Mouse (Mus musculus): ENCODE measurements around the gene Top3b. TPM values are rescaled to one million over a fixed set of nuclear protein-coding genes. Genes with fewer than 3 reads are reported as not detected.
"Not testable (repeated sequence)": the region's sequence is repeated elsewhere in the genome, so short reads cannot be mapped to it uniquely, and the experiment has no call there.

Top3b gene
- total RNA-seq (2015; ENCODE audit: low replicate concordance), result 19.9 and 27.7 TPM in 2 replicates
- total RNA-seq (2017; ENCODE audit: low replicate concordance), result 18.7 and 19.2 TPM in 2 replicates

GRCm38 (mm10) chr16:16870617-16871331, at the start of gene Top3b, which contains the start of gene Vpreb1:
Gene Top3b (plus strand): TSS chr16:16870736.
Gene Vpreb1 (minus strand): TSS chr16:16870843.
- peak; percentile 96 for ATAC-seq (replicated peaks; ENCODE audit: low FRiP score, poor library complexity, severe bottlenecking)

- no peak for ATAC-seq (replicated peaks; ENCODE audit: low FRiP score, poor library complexity, severe bottlenecking)
Observed at GRCm38 (mm10) chr16:16825476-16825875, 45.1 kb upstream of the Top3b start.

DNA sequence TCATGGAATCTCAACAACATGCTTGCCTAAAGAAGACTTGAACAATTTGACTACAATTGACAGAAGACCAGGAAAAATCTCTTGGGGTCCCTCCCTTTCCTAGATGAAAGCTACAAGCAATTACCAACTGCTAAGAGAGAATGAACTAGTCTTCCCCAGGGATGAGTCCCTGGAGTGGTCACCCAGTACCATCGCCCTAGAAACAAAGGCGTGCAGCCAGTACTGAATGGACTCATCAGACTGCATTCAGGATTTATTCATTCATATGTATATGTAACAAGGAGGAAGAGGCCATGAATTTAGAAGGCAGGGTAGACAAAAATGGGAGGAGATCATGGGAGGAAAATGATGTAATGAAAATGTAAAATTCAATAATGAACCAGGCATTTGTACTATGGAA, 44.3 kb upstream of the Top3b start:
- ATAC-seq (replicated peaks; ENCODE audit: low FRiP score, poor library complexity, severe bottlenecking), result no peak

- peak; percentile 49 for ATAC-seq (replicated peaks; ENCODE audit: low FRiP score, poor library complexity, severe bottlenecking)
Observed at GRCm38 (mm10) chr16:16828757-16829615, 41.5 kb upstream of the Top3b start, which contains the start of gene Spag6l. Gene Spag6l (minus strand): TSS chr16:16829456.

GRCm38 (mm10) chr16:16829671-16830070, 40.9 kb upstream of the Top3b start:
- ATAC-seq (replicated peaks; ENCODE audit: low FRiP score, poor library complexity, severe bottlenecking), result no peak

GRCm38 (mm10) chr16:16849196-16849595, 21.3 kb upstream of the Top3b start:
- no peak for ATAC-seq (replicated peaks; ENCODE audit: low FRiP score, poor library complexity, severe bottlenecking)

DNA sequence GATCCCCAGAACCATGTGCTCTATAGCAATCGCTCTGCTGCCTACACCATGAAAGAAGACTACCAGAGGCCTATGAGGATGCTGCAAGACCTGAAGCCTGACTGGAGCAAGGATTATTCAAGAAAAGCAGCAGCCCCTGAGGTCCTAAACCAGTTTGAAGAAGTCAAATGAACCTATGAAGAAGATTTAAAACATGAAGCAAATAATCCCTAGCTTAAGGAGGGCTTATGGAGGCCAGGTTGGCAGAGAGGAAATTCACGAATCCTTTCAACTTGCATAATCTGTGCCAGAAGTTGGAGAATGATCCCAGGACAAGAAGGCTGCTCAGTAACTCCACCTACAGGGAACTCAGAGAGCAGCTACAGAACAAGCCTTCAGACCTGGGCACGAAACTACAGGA, 18.1 kb upstream of the Top3b start:
- no peak for ATAC-seq (replicated peaks; ENCODE audit: low FRiP score, poor library complexity, severe bottlenecking)

- no peak for ATAC-seq (replicated peaks; ENCODE audit: low FRiP score, poor library complexity, severe bottlenecking)
Observed at GRCm38 (mm10) chr16:16854836-16855235, 15.7 kb upstream of the Top3b start.

GRCm38 (mm10) chr16:16855541-16855940, 15.0 kb upstream of the Top3b start:
- no peak for ATAC-seq (replicated peaks; ENCODE audit: low FRiP score, poor library complexity, severe bottlenecking)

- ATAC-seq (replicated peaks; ENCODE audit: low FRiP score, poor library complexity, severe bottlenecking), result not testable (repeated sequence)
Observed at GRCm38 (mm10) chr16:16856054-16856453, 14.5 kb upstream of the Top3b start.

- no peak for ATAC-seq (replicated peaks; ENCODE audit: low FRiP score, poor library complexity, severe bottlenecking)
Observed at GRCm38 (mm10) chr16:16856731-16857476, 13.6 kb upstream of the Top3b start.

- no peak for ATAC-seq (replicated peaks; ENCODE audit: low FRiP score, poor library complexity, severe bottlenecking)
Observed at GRCm38 (mm10) chr16:16862288-16862687, 8.2 kb upstream of the Top3b start.

- no peak for ATAC-seq (replicated peaks; ENCODE audit: low FRiP score, poor library complexity, severe bottlenecking)
Observed at GRCm38 (mm10) chr16:16863978-16864377, 6.6 kb upstream of the Top3b start, which contains the start of gene Igll1. Gene Igll1 (minus strand): TSS chr16:16863985.

DNA sequence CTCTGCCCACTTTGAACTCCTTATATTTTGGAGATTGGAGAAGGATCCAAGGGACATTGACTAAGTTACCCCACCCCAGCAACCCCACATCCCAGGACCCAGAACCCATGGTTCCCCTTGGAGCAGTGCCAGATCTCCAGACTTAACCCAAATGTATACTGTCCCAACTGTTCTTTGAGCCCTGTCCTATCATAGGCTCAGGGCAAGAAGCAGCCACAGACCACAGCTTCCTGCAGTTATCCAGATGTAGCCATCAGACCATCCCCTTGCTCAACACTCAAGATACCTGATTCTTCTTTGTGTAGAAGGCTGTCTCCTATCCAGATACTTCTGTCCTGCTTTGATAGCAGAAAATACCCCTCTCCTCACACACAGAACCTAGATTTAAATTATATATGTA, 5.3 kb upstream of the Top3b start:
- no peak for ATAC-seq (replicated peaks; ENCODE audit: low FRiP score, poor library complexity, severe bottlenecking)

DNA sequence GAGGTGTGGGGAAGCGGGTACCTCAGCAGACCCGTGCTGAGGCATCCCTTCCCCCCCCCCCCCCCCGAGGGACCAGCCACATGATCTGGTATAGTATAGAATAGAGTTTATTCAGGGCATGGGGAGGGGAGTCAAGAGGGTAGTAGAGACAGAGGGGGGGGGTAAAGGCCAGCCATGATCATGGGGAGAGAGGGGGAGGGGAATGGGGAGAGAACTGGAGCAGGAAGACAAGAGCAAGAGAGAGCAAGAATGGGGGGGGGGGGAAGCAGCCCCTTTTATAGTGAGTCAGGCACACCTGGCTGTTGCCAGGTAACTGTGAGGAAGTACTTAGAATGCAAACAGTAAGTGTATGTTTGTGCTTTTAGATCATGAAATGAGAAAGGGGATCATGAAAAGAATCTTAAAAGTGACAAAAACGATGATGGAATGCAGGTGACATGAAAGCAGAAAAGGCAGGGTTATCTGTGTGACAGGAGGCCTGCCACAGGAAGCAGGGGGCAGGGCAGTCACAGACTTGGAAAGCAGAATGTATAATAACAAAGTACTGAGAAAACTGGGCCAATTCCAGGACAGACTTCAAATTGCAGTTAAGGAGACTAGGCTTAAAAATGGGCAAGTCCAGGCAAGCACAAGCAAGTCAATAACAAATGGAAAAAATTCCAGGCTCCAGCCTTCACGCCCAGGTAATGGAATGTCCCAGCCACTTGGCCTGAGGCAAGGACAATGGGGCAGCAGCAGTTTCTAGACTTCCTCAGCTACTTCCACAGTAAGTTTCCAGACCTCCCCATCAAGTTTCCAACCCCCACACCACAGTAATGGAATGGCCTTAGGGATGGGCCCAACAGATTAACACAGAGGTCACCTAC, 4.6 kb upstream of the Top3b start:
- ATAC-seq (replicated peaks; ENCODE audit: low FRiP score, poor library complexity, severe bottlenecking), result no peak

DNA sequence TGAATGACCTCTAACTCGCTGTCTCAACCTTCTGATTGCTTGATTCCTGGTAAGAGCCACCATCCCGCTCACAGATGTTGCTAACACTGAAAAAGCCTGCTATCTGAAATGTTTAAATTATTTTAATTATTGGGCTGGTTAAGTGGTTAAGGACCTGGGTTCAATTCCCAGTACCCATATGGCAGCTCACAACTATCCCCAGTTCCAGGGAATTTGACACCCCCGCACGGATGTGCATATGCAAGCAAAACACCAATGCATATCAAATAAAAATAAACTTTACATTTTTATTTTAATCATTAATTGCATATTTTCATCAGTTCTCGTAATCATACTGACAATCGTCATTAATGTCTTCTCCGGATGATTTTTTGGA, 307 bp upstream of the Top3b start:
- no peak for ATAC-seq (replicated peaks; ENCODE audit: low FRiP score, poor library complexity, severe bottlenecking)

DNA sequence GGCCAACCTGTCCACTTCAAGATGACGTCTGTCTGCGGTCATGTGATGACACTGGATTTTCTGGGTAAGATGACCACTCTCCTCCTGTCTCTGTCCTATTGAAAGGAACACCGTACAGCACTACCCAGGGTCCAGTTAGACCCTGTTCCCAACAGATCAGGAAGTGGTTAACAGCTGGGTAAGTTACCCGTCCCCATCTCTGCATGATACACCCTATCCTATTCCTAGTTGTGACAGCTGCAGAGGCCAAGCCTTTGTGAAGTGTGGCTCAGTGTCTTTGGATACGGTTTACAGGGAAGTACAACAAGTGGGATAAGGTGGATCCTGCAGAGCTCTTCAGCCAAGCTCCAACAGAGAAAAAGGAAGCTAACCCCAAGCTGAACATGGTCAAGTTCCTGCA, 8.5 kb downstream of the Top3b start:
- no peak for ATAC-seq (replicated peaks; ENCODE audit: low FRiP score, poor library complexity, severe bottlenecking)

DNA sequence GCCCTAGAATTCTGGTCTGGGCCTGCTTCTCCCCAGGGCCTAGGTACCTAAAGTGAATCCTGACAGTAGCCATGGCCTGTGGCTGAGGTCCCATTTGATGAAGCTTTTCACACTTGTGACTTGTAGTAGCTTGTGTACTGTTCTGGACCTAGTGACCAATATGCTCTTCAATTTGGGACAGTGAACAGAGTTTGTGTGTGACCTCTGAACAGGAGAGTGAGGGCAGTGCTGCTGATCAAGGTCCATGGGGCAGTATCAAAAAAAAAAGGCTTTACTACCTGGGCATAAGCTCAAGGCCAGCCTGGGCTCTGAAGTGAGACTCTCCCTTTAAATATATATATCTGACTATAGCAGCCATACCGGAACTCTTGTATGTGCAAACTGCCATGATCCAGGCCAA, 17.8 kb downstream of the Top3b start:
- no peak for ATAC-seq (replicated peaks; ENCODE audit: low FRiP score, poor library complexity, severe bottlenecking)

GRCm38 (mm10) chr16:16892366-16892765, 21.8 kb downstream of the Top3b start:
- no peak for ATAC-seq (replicated peaks; ENCODE audit: low FRiP score, poor library complexity, severe bottlenecking)
